Mouse (Mus musculus) ES-E14 (cell line): ENCODE data around the gene Dtd2. TPM values are rescaled to one million over a fixed set of nuclear protein-coding genes. Genes with fewer than 3 reads are reported as not detected.

Experiments used
- DNase-seq: peaks from one replicate; pipeline ENCODE4 v3.0.0-alpha.2; 2013; ENCODE audit warnings: low read depth, low spot score
- H3K27ac ChIP-seq: 2 replicates; pipeline ENCODE4 v1.5.1; 2012; ENCODE audit warnings: low read depth, mild to moderate bottlenecking, low read length, moderate library complexity, mixed read lengths; ENCODE audit not compliant: poor library complexity, insufficient read depth, severe bottlenecking
- H3K36me3 ChIP-seq: 2 replicates; pipeline ENCODE4 v1.6.1; 2012; ENCODE audit warnings: mild to moderate bottlenecking, low read length, moderate library complexity, mixed read lengths; ENCODE audit not compliant: control insufficient read depth, poor library complexity, insufficient read depth, severe bottlenecking
- H3K4me1 ChIP-seq, 2 experiments: fragments of 150-350 bp in 1 of 2; sonication (generic) in 1 of 2; 2 replicates each; pipeline ENCODE4 v1.6.1; 2012; ENCODE audit warnings: low read length in 2 of 2, mild to moderate bottlenecking in 1 of 2, mixed read lengths in 1 of 2; ENCODE audit not compliant: control insufficient read depth in 2 of 2, insufficient read depth in 2 of 2, poor library complexity in 1 of 2
- H3K4me3 ChIP-seq, 2 experiments: fragments of 150-350 bp in 1 of 2; sonication (generic) in 1 of 2; 2 replicates each; pipeline ENCODE4 v1.5.1; 2012; ENCODE audit warnings: low read length in 2 of 2, low read depth in 1 of 2, mild to moderate bottlenecking in 1 of 2, mixed read lengths in 1 of 2; ENCODE audit not compliant: insufficient read depth in 1 of 2, poor library complexity in 1 of 2, severe bottlenecking in 1 of 2
- H3K9ac ChIP-seq: 2 replicates; pipeline ENCODE4 v1.6.1; 2012; ENCODE audit warnings: low read depth, mild to moderate bottlenecking, low read length, mixed read lengths; ENCODE audit not compliant: poor library complexity, insufficient read depth, severe bottlenecking
- H3K9me3 ChIP-seq: fragments of 150-350 bp; sonication (generic); 2 replicates; pipeline ENCODE4 v1.6.1; 2012; ENCODE audit warnings: low read depth, mild to moderate bottlenecking, low read length; ENCODE audit not compliant: control insufficient read depth, insufficient read depth
- CHD2 ChIP-seq: IDR thresholded peaks from 2 replicates; pipeline ENCODE4 v1.6.1; 2014; ENCODE audit warnings: mild to moderate bottlenecking, low read depth, low read length, inconsistent platforms
- HCFC1 ChIP-seq: IDR thresholded peaks from 2 replicates; pipeline ENCODE4 v1.6.1; 2012; ENCODE audit warnings: low read length, inconsistent platforms, borderline replicate concordance; ENCODE audit not compliant: insufficient read depth
- MAFK ChIP-seq: IDR thresholded peaks from 2 replicates; pipeline ENCODE4 v1.6.1; 2014; ENCODE audit warnings: mild to moderate bottlenecking, low read depth, low read length, inconsistent platforms; ENCODE audit not compliant: insufficient read depth
- ZC3H11A ChIP-seq: IDR thresholded peaks from 2 replicates; pipeline ENCODE4 v1.6.1; 2012; ENCODE audit warnings: low read depth, mild to moderate bottlenecking, inconsistent platforms, low read length, borderline replicate concordance
- ZNF384 ChIP-seq: IDR thresholded peaks from 2 replicates; pipeline ENCODE4 v1.6.1; 2012; ENCODE audit warnings: low read depth, low read length, inconsistent platforms
- in situ Hi-C, 2 experiments: fragments of 600-800 bp; cut with MboI; formaldehyde crosslinking; loops; one replicate each; pipeline ENCODE4 v1.15.1; 2025; ENCODE audit warnings: low sequenced_read_pairs in 2 of 2, inconsistent platforms in 1 of 2; ENCODE audit not compliant: unreplicated experiment in 2 of 2
- total RNA-seq: library from RNA; depleted of rRNA; stranded (reverse); fragments of 300-350 nt; gene quantifications from 2 replicates; pipeline ENCODE4 v1.2.3, GENCODE M21; 2012

Dtd2 gene
- total RNA-seq, 1 experiment = 11.9 TPM

- DNase-seq = peak; percentile 12
- Histone ChIP-seq H3K36me3 (no peaks in the 10 kb centered on the region), H3K9me3 (no peaks in the 10 kb centered on the region), H3K9ac (no peak overlapping the region), H3K4me3 (no peak overlapping the region), H3K27ac (no peak overlapping the region), H3K4me1 (no peaks in the 10 kb centered on the region)
- in situ Hi-C loops = loop anchor here (25.0 kb wide), 2 partner anchors 599 to 824 kb away; no protein-coding TSS in a partner anchor
- TF ChIP-seq MAFK = no peak
- TF ChIP-seq ZC3H11A = no peak
- no peak for TF ChIP-seq ZNF384
- TF ChIP-seq CHD2 = no peak
- no peak for TF ChIP-seq HCFC1
Observed at GRCm38 (mm10) chr12:52038352-52038751, 32.1 kb upstream of the Dtd2 start.

GRCm38 (mm10) chr12:52034956-52035355 lies 28.7 kb upstream of the Dtd2 start:
- Histone ChIP-seq H3K36me3 (no peaks in the 10 kb centered on the region), H3K4me1 (no peaks in the 10 kb centered on the region), H3K9ac (no peak overlapping the region), H3K27ac (no peak overlapping the region), H3K9me3 (no peaks in the 10 kb centered on the region), H3K4me3 (no peak overlapping the region)
- TF ChIP-seq MAFK (no peak), ZNF384 (no peak)
- in situ Hi-C loops = loop anchor here (25.0 kb wide), 2 partner anchors 602 to 827 kb away; no protein-coding TSS in a partner anchor
- no peak for DNase-seq

- TF ChIP-seq HCFC1 = no peak
- TF ChIP-seq MAFK = no peak
- TF ChIP-seq ZNF384 = no peak
- TF ChIP-seq CHD2 = no peak
- no peak for TF ChIP-seq ZC3H11A
- no peaks in the 10 kb centered on the region for H3K9me3 ChIP-seq
- in situ Hi-C loops = loop anchor here (25.0 kb wide), 2 partner anchors 605 to 830 kb away; no protein-coding TSS in a partner anchor
- H3K36me3 ChIP-seq = no peaks in the 10 kb centered on the region
- H3K27ac ChIP-seq = no peak overlapping the region
- no peaks in the 10 kb centered on the region for H3K4me1 ChIP-seq
- no peak overlapping the region for H3K9ac ChIP-seq
- no peak overlapping the region for H3K4me3 ChIP-seq
- no peak for DNase-seq
Observed at GRCm38 (mm10) chr12:52032276-52032675, 26.0 kb upstream of the Dtd2 start.

GRCm38 (mm10) chr12:52027963-52028362 lies 21.7 kb upstream of the Dtd2 start, which contains the start of gene Gpr33:
Gpr33 (minus strand) TSS chr12:52028063.
- H3K9ac ChIP-seq = no peak within 1 kb of the TSS
- no peak for DNase-seq
- H3K4me3 ChIP-seq = no peak within 1 kb of the TSS
- no peaks in the 10 kb centered on the region for H3K4me1 ChIP-seq
- H3K9me3 ChIP-seq = no peaks in the 10 kb centered on the region
- TF ChIP-seq MAFK (no peak), CHD2 (no peak)
- no peak within 1 kb of the TSS for H3K27ac ChIP-seq
- H3K36me3 ChIP-seq = no peaks in the 10 kb centered on the region
- in situ Hi-C loops = loop anchor here (25.0 kb wide), 2 partner anchors 609 to 834 kb away; no protein-coding TSS in a partner anchor

- no peak overlapping the region for H3K4me3 ChIP-seq
- TF ChIP-seq MAFK (no peak), HCFC1 (no peak), ZC3H11A (no peak), CHD2 (no peak), ZNF384 (no peak)
- H3K4me1 ChIP-seq = no peaks in the 10 kb centered on the region
- H3K36me3 ChIP-seq = no peaks in the 10 kb centered on the region
- no peak overlapping the region for H3K9ac ChIP-seq
- in situ Hi-C loops = no loop called here
- H3K27ac ChIP-seq = no peak overlapping the region
- H3K9me3 ChIP-seq = no peaks in the 10 kb centered on the region
- no peak for DNase-seq
Observed at GRCm38 (mm10) chr12:52014494-52015029, 8.3 kb upstream of the Dtd2 start.
